In genomic region chr10:120563926-120564325, GRCm38 (mm10) we compare ENCODE assay signal across 12 mouse cellular contexts.
DNase-seq lines count a peak whose midpoint lies in the region; ATAC-seq and TF ChIP-seq lines count a peak whose summit lies in the region.
"Had no signal": no experiment of that assay in that cellular context is flagged by ENCODE, and none has a peak within 500 bp of the region (broad histone marks: within the 10 kb centered on the region; RNA-seq: fewer than 3 reads in every experiment).

No protein-coding gene starts in this region.

- TF ChIP-seq CTCF in lung, embryonic 14.5 days (IDR thresholded peaks at IDR 0.05; ENCODE audit: low read depth) = no peak
- TF ChIP-seq CTCF in lung, adult 2 months (IDR thresholded peaks at IDR 0.05; ENCODE audit: insufficient read depth, low read length) = no peak

- 27% methylated on average over 10 of the region's 10 CpGs for WGBS in heart, embryonic 12.5 days
- WGBS in lung, embryonic 14.5 days = 13% methylated on average over 10 of the region's 10 CpGs
- WGBS in lung, adult 2 months = 19% methylated on average over 10 of the region's 10 CpGs
- WGBS in embryonic facial prominence, embryonic 12.5 days = 14% methylated on average over 10 of the region's 10 CpGs
- 17% methylated on average over 10 of the region's 10 CpGs for WGBS in limb, embryonic 10.5 days
- 38% methylated on average over 10 of the region's 10 CpGs for WGBS in midbrain, embryonic 16.5 days

- H3K27me3 ChIP-seq in heart, embryonic 12.5 days (replicated peaks) = no peaks in the 10 kb centered on the region
- H3K27me3 ChIP-seq in lung, embryonic 14.5 days (ENCODE audit: insufficient read depth, low read length) = no peaks in the 10 kb centered on the region
- H3K27me3 ChIP-seq in embryonic facial prominence, embryonic 12.5 days = no peaks in the 10 kb centered on the region
- no peaks in the 10 kb centered on the region for H3K27me3 ChIP-seq in limb, embryonic 10.5 days (ENCODE audit: low read depth, poor library complexity, severe bottlenecking)
- no peaks in the 10 kb centered on the region; the same call in 1 of the 2 replicates for H3K27me3 ChIP-seq in midbrain, embryonic 16.5 days (ENCODE audit: control insufficient read depth, insufficient read depth, low read depth, low read length)

- peaks cover 13% of the 10 kb centered on the region for H3K4me1 ChIP-seq in heart, embryonic 12.5 days (replicated peaks)
- no peaks in the 10 kb centered on the region for H3K4me1 ChIP-seq in lung, embryonic 14.5 days (ENCODE audit: insufficient read depth)
- H3K4me1 ChIP-seq in lung, adult 2 months (ENCODE audit: control insufficient read depth, insufficient read depth, low read length) = no peaks in the 10 kb centered on the region
- H3K4me1 ChIP-seq in embryonic facial prominence, embryonic 12.5 days = peaks cover 8% of the 10 kb centered on the region
- H3K4me1 ChIP-seq in limb, embryonic 10.5 days = peaks cover 24% of the 10 kb centered on the region
- H3K4me1 ChIP-seq in midbrain, embryonic 16.5 days (ENCODE audit: control insufficient read depth, insufficient read depth, low read length) = peaks cover 5% of the 10 kb centered on the region; the same call in 1 of the 2 replicates
- H3K4me1 ChIP-seq: liver, embryonic 13.5 days had no signal

- peaks cover 7% of the 10 kb centered on the region for H3K9me3 ChIP-seq in heart, embryonic 12.5 days (replicated peaks)
- no peaks in the 10 kb centered on the region for H3K9me3 ChIP-seq in lung, embryonic 14.5 days (ENCODE audit: low read depth, low read length)
- 0 out of 2 replicates have a peak, but pooled peaks cover 3% of the 10 kb centered on the region for H3K9me3 ChIP-seq in embryonic facial prominence, embryonic 12.5 days
- no peaks in the 10 kb centered on the region for H3K9me3 ChIP-seq in limb, embryonic 10.5 days (replicated peaks)
- no peaks in the 10 kb centered on the region for H3K9me3 ChIP-seq in midbrain, embryonic 16.5 days (replicated peaks; ENCODE audit: control insufficient read depth, low read length, poor library complexity, severe bottlenecking)
- H3K9me3 ChIP-seq: liver, embryonic 13.5 days had no signal

- H3K36me3 ChIP-seq in heart, embryonic 12.5 days = no peaks in the 10 kb centered on the region
- H3K36me3 ChIP-seq in lung, embryonic 14.5 days (ENCODE audit: insufficient read depth) = no peaks in the 10 kb centered on the region
- H3K36me3 ChIP-seq in embryonic facial prominence, embryonic 12.5 days = no peaks in the 10 kb centered on the region
- H3K36me3 ChIP-seq in limb, embryonic 10.5 days = no peaks in the 10 kb centered on the region
- H3K36me3 ChIP-seq in midbrain, embryonic 16.5 days (ENCODE audit: control insufficient read depth, insufficient read depth, low read length) = no peaks in the 10 kb centered on the region
- H3K36me3 ChIP-seq: liver, embryonic 13.5 days had no signal

- H3K9ac ChIP-seq in heart, embryonic 12.5 days = no peak overlapping the region
- no peak overlapping the region for H3K9ac ChIP-seq in lung, embryonic 14.5 days
- no peak overlapping the region for H3K9ac ChIP-seq in embryonic facial prominence, embryonic 12.5 days
- no peak overlapping the region for H3K9ac ChIP-seq in midbrain, embryonic 16.5 days (ENCODE audit: low read depth, low read length)
- H3K9ac ChIP-seq: liver, embryonic 13.5 days had no signal

- ATAC-seq in heart, embryonic 12.5 days (ENCODE audit: insufficient number of reproducible peaks, low FRiP score) = no peak
- ATAC-seq in lung, embryonic 14.5 days (ENCODE audit: insufficient read depth) = no peak
- no peak for ATAC-seq in embryonic facial prominence, embryonic 12.5 days (ENCODE audit: insufficient number of reproducible peaks, insufficient read depth, low FRiP score, low TSS enrichment)
- no peak for ATAC-seq in midbrain, embryonic 16.5 days

- peak overlapping the region; percentile 25; the same call in 1 of the 2 replicates for H3K4me2 ChIP-seq in heart, embryonic 12.5 days
- H3K4me2 ChIP-seq in lung, embryonic 14.5 days = peak overlapping the region; percentile 6; the same call in 1 of the 2 replicates
- no peak overlapping the region for H3K4me2 ChIP-seq in embryonic facial prominence, embryonic 12.5 days (replicated peaks)
- H3K4me2 ChIP-seq in midbrain, embryonic 16.5 days (ENCODE audit: low read length) = no peak overlapping the region
- H3K4me2 ChIP-seq: liver, embryonic 13.5 days had no signal

- no peak overlapping the region for H3K4me3 ChIP-seq in heart, embryonic 12.5 days
- H3K4me3 ChIP-seq in lung, embryonic 14.5 days (ENCODE audit: low read depth, low read length) = no peak overlapping the region
- H3K4me3 ChIP-seq in lung, adult 2 months (replicated peaks; ENCODE audit: extremely low read depth, low read depth, low read length) = no peak overlapping the region
- no peak overlapping the region for H3K4me3 ChIP-seq in embryonic facial prominence, embryonic 12.5 days
- H3K4me3 ChIP-seq in limb, embryonic 10.5 days = no peak overlapping the region
- no peak overlapping the region for H3K4me3 ChIP-seq in midbrain, embryonic 16.5 days (ENCODE audit: low read depth, low read length)
- H3K4me3 ChIP-seq: liver, embryonic 13.5 days had no signal

- TF ChIP-seq POLR2A in lung, adult 2 months (IDR thresholded peaks at IDR 0.05; ENCODE audit: borderline replicate concordance, extremely low read depth, low read depth, low read length) = no peak

- no peak for DNase-seq in heart, adult 8-10 months (ENCODE audit: low spot score)
- peak; percentile 72 for DNase-seq in lung, embryonic 14.5 days
- DNase-seq in lung, adult 2 months = no peak
- no peak for DNase-seq in limb, embryonic 10.5 days (ENCODE audit: low spot score)
- no peak for DNase-seq in frontal cortex, postnatal 36 days (ENCODE audit: low spot score in 2 of 2)
- DNase-seq: liver, embryonic 13.5 days; lung, postnatal 36 days; right cerebral cortex, postnatal 14 days; thymus, postnatal 25 days had no signal

- no peak overlapping the region for H3K27ac ChIP-seq in heart, embryonic 12.5 days (ENCODE audit: poor library complexity, severe bottlenecking)
- no peak overlapping the region for H3K27ac ChIP-seq in lung, embryonic 14.5 days (ENCODE audit: low read depth)
- peak overlapping the region; percentile 32; the same call in 1 of the 2 replicates for H3K27ac ChIP-seq in embryonic facial prominence, embryonic 12.5 days
- H3K27ac ChIP-seq in limb, embryonic 10.5 days = peak overlapping the region; percentile 61
- no peak overlapping the region for H3K27ac ChIP-seq in midbrain, embryonic 16.5 days (ENCODE audit: low read length)
- H3K27ac ChIP-seq: liver, embryonic 13.5 days had no signal

Comparison
In these comparisons a context has a peak if more than half of its experiments do, and no peak if none do; other contexts are left out.
1. H3K27ac ChIP-seq: peak in embryonic facial prominence, embryonic 12.5 days (single experiment) and limb, embryonic 10.5 days (single experiment); none in heart, embryonic 12.5 days (single experiment), lung, embryonic 14.5 days (single experiment) and midbrain, embryonic 16.5 days (single experiment).
2. H3K4me2 ChIP-seq: peak in heart, embryonic 12.5 days (single experiment) and lung, embryonic 14.5 days (single experiment); none in embryonic facial prominence, embryonic 12.5 days (single experiment) and midbrain, embryonic 16.5 days (single experiment).